Mouse (Mus musculus): Measurements from ENCODE around the gene Cyb561d2.

- TF ChIP-seq GATA1 (IDR thresholded peaks at IDR 0.05; ENCODE audit: borderline replicate concordance, low read length) (no peak), FLI1 (IDR thresholded peaks at IDR 0.05; ENCODE audit: low read length) (no peak)
Observed at GRCm38 (mm10) chr9:107570016-107570415, 28.0 kb upstream of the Cyb561d2 start.

Data from megakaryocyte, embryonic 14.5 days (primary cell).